ENCODE assay signal across 13 mouse cellular contexts in genomic region chr3:143614895-143615294, GRCm38 (mm10).
"Had no signal": no experiment of that assay in that cellular context is flagged by ENCODE, and none has a peak within 500 bp of the region (broad histone marks: within the 10 kb centered on the region; RNA-seq: fewer than 3 reads in every experiment).

No protein-coding gene starts in this region.

- H3K9me3 ChIP-seq: liver, embryonic 13.5 days; midbrain, embryonic 12.5 days; stomach, embryonic 15.5 days had no signal

- H3K9ac ChIP-seq: liver, embryonic 13.5 days; midbrain, embryonic 12.5 days; stomach, embryonic 15.5 days had no signal

- ATAC-seq: midbrain, embryonic 16.5 days had no signal

- H3K4me3 ChIP-seq: liver, embryonic 13.5 days; midbrain, embryonic 12.5 days; stomach, embryonic 15.5 days had no signal

- H3K36me3 ChIP-seq: liver, embryonic 13.5 days; midbrain, embryonic 12.5 days; stomach, embryonic 15.5 days had no signal

- H3K27ac ChIP-seq: liver, embryonic 13.5 days; midbrain, embryonic 12.5 days; stomach, embryonic 15.5 days had no signal

- H3K27me3 ChIP-seq: liver, embryonic 13.5 days; midbrain, embryonic 12.5 days; stomach, embryonic 15.5 days had no signal

- DNase-seq: kidney, adult 8-10 months; kidney, postnatal 14 days; kidney, postnatal 4 days; liver, embryonic 13.5 days; lung, adult 2 months; lung, postnatal 14 days; lung, postnatal 4 days; right cerebral cortex, postnatal 25 days; spleen, adult 18-20 months; thymus, postnatal 25 days had no signal

- H3K4me1 ChIP-seq: liver, embryonic 13.5 days; midbrain, embryonic 12.5 days; stomach, embryonic 15.5 days had no signal

- H3K4me2 ChIP-seq: liver, embryonic 13.5 days; midbrain, embryonic 12.5 days; stomach, embryonic 15.5 days had no signal
